Mouse (Mus musculus) T-helper 2 cell (primary cell): ENCODE data around the gene Gpr63.
"Not testable (repeated sequence)": the region's sequence is repeated elsewhere in the genome, so short reads cannot be mapped to it uniquely, and the experiment has no call there.

Experiments
- in situ Hi-C: fragments of 300-600 bp; cut with MboI, MseI; formaldehyde crosslinking; loops from one replicate; pipeline ENCODE4 v1.15.1; 2025; ENCODE audit warnings: high pct_unique_total_duplicates

Gpr63 gene

DNA sequence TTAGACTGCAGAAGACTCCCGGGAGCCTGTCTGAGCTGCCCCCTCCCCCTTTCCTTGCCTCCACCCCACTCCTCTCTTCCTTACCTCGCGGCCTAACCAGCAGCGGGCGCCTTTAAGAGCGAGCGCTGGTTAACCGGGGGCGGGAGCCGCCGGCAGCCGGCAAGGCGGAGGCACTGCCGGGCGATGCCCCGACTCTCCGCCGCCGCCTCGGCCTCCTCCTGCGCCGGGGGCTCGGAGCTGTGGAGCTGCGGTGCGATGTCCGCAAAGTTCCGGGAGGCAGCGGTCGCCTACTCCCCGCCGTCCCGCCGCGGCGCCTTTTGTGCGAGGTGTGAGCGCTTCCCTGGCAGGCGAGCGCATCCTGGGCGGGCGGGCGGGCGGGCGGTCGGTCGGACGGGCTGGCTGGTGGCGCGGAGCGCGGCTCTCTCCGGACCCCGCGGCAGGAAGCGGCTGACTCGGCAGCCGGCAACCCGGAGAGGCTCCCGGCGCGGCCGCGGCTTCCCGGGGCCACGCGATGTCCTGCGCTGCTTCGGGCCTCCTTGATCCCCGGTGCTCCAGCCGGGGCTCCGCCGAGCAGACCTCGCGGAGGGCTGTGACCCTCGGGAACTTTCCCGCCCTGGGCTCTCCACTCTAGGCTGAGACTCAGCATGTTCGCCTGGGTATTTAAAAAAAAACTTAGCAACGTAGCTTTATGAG is at the start of gene Gpr63:
Gpr63 (plus strand) TSS at position 109 of the 693 bp plus-strand sequence.
- in situ Hi-C loops = no loop called here

DNA sequence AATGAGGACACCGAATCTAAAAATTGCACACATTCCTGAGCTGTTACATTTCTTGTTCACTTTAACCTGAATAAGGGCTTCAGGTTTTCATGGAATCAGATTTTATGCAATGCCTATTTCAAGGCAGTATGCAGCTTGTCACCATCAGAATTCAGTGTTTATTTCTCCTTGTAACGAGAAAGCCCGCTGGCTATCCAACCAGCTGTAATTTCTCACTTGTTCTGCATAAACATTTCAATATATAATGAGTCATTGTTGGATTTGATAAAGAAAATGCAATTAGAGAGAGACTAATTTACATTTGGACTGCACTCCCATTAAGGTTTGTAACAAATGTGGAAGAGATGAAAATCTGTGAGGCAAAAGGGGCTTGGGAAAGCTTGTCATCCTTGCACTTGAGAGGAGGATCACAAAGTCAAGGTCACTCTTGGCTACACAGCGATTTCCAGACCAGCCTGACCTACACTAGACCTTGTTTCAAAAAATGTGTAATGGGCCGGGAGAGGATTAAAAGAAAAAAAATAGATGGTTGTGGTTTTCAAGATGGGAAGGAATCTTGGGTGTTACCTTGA is 46.1 kb upstream of the Gpr63 start:
- in situ Hi-C loops = loop anchor here (25.0 kb wide), 2 partner anchors 367 to 1617 kb away; partner anchors contain the start of gene Ufl1

DNA sequence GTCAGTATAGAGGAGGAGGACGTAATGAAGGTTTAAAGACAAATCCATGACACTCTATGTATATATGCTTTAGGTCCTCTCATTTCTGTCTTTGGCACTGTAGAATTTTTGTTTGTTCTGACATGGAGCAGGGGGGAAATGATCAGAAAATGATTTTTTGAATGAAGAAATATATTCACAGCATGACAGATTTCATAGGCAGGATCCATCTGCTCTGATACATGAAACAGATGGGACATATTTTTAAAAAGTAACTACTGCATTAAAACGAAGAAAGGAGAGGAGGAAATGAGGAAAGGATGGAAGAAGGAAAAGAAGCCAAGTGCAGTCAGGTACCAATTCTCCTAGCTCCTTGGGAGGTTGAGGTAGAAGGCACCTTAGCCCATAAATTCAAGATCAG is 41.5 kb upstream of the Gpr63 start:
- in situ Hi-C loops = loop anchor here (25.0 kb wide), 2 partner anchors 363 to 1613 kb away; partner anchors contain the start of gene Ufl1

DNA sequence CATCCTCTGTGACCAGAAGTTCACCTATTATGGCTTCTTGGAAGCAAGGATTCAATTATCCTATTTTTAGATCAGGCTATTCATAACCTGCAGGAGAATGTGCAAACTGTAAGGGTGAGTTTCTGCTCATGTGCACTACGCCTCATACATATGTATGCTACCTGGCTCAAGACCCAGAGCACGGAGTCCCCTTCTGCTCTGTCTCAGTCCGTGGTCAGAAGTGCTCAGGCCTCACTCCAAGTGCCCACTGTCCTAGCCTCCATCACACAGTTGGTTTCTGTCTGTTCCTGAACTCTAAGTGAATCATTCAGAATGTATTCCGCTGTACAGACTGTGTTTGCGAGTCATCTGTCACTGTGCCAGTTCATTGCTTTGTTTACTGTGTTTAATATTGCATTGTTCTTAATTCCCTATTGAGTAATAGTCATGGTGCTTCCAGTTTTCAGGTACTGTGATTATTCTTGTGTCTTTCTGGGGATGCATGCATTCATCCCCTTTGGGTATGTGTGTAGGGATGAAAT is 37.9 kb upstream of the Gpr63 start:
- in situ Hi-C loops = no loop called here

DNA sequence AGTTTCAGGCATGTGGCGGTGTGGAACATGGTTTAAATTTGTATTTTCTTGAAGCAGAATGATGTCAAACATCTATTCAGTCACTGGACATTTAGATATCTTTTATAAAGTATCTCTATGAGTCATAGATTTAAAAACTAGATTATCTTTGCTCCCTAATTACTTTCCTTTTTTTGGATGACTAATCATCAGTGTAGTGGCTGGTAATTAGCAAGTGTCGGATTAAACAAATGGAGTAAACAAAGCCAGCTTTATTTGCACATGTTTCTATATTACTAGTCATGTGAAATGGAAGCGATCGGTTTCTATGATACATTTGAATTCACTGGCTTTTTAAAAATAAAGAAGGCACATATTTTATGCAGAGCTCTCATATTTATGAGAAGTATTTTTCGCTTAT is 37.3 kb upstream of the Gpr63 start:
- in situ Hi-C loops = no loop called here

DNA sequence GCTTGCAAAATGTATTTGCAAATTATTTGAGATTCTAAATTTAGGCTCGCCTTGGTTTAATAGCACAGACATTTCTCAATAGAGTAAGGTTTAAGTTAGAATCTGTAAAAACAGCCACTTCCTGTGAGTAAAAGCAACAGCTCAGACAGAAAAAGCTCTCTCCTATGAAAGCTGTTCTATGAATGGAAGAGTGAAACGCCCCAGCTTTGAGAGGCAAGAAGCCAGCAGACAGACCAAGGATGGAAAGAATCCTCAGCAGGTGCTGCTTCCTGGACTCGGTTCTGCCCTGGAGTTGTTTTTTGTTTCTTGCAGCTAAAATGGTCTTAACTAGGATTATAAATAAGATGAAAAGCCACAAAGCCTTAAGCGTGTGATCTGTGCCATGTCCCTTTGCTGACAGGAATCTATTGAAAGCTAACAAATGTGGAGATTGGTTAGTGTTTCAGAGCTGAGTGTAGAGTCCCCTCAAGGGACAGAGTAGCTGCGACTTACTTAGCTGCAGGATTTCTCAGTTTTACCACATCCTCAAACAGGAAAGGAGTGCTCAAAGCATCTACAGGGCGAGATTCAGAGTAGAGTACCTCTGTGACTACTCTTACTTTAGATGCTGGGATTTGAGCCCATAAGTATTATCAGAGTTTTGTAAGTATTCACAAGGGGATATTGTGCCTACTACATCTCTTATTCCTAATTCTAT is 23.3 kb upstream of the Gpr63 start:
- in situ Hi-C loops = no loop called here

DNA sequence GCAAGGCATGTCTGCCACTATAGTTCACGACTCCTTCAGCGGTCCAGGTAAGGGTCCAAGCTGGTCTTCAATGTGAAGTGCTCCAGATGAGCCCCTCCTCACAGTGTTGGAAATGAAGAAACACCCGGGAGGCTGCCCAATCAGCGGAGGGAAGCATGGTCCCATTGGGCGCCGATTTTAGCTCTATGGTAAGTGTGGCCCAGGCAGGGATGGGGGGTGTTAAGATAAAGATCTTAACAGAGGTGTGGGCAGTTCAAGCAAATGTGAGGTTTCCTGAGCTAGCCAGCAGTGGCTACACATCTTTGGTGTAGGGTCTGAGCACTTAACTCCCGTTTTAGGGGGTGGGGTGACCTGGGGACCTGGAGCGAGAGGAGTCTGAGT is 299 bp upstream of the Gpr63 start:
- in situ Hi-C loops = no loop called here

DNA sequence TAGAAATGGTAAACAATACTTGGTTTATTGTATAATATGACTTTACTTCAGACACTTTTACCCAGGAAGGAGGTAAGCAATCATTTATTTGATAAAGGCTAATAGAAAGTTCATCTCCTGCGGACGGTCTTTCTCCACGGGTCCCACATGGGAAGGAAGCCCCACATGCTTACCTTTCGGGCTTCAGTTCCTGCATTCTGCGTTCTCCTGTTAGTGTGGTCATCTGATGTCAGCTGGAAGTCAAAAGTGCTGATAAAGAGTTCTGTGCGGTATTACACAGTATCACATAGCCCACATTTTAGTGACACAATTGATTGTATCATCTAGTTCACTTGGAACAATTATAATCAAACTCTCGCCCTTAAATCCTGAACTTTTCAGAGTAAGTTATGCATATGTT is 1.0 kb downstream of the Gpr63 start:
- in situ Hi-C loops = no loop called here

DNA sequence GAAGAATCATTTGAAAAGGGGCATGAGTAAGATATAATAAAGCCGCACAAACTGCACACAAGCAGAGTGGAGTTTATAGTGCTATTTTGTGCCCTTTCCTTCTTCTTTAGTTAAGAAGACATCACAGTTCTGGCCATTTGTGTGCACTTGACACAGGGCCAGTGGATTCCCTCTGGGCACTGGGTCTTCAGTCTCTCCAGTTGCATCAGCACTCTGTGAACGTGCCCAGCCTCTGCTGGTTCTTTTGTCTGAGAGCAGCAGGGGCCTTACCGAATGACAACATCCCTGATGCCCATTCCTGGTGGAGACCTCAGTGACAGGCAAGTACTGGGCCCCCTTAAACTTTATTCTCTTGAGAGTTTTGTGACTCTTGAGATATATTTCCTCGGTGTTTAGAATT is 12.4 kb downstream of the Gpr63 start:
- in situ Hi-C loops = no loop called here

DNA sequence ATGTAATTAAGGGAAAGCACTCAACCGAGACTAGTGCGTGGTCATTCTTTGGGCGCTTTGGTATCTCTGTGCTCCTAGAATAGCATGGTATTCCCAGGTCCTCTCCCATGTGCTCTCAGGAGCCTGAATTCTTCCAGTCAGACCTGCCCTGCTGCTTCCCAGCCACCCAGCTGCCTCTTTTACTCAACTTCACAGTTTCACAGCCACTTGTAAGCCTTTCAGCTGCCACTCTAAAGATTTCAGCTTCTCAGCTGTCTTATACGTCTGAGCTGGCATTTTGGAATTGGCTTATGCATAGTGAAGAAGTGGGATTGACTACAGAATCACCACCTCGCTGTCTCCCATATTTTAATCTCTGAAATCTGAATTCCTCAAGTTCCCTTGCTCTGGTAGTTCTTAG is 19.4 kb downstream of the Gpr63 start:
- in situ Hi-C loops = loop anchor here (10.0 kb wide), 1 partner anchor 1101 kb away; no protein-coding TSS in a partner anchor

DNA sequence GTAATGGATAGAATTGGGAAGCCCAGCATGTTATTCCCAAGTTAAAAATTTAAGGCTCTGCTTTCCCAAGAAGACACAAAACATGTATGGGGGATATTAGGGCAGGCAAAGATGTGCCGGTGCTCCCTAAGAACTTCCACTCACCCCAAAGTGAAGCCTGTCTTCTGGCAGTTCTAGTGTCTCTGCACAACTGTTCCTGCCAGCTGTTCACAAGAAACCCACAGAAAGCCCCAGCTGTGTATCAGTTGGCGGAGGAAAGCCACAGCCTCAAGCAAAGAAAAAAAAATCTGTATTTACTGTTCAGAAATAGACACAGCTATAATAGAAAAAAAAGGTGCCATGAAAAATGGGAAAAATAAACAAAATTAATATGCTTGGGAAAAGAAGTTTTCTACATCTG is 25.3 kb downstream of the Gpr63 start:
- in situ Hi-C loops = no loop called here

DNA sequence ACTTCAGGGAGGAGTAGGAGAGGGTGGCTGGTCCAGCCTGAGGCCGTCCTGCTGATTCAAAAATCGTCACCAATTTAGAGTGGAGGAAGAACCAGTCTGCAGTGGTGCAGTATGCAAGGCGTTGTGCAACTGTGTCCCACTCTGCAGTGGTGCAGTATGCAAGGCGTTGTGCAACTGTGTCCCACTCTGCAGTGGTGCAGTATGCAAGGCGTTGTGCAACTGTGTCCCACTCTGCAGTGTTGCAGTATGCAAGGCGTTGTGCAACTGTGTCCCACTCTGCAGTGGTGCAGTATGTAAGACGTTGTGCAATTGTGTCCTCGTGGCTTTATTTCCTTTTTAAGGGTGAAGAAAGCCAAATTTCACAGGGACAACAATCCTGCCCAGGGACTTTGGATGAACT is 43.1 kb downstream of the Gpr63 start:
- in situ Hi-C loops = not testable (repeated sequence)

DNA sequence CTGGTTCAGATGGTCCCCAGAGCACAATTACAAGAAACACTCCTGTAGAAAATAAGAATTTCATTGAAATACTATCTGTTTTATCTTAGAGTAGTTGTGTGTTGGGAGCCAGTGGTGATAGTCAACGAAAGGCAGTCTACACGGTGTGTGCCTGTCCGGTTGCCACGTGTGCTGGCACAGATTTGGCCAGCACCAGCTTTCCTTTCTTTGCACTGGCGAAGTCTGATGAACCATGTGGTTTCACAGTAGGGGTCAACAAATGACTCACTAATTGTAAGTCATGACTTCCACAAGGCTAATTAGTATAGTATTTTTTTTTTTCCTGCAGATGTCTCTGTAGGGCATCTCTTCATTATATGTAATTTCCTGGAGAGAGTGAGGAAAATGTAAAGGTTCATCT is 45.6 kb downstream of the Gpr63 start:
- in situ Hi-C loops = no loop called here

DNA sequence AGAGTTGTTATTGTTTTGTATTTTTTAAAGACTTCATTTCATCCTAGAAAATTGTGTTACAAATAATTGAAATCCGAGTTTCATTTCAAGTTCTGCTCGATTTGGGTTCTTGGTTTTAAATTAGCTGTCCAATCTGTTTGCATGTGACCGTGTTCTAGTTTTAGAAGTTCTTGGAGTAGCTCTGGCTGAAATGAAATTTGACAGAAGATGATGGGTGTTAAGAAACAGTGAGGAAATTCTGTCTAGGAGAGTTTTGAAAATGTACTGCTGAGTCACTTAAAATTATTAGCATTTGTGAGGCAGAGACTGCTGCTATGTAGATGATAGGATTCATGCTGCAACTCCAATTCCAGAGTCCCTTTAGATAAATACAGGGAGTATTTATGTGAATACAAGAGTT is 46.5 kb downstream of the Gpr63 start:
- in situ Hi-C loops = no loop called here

DNA sequence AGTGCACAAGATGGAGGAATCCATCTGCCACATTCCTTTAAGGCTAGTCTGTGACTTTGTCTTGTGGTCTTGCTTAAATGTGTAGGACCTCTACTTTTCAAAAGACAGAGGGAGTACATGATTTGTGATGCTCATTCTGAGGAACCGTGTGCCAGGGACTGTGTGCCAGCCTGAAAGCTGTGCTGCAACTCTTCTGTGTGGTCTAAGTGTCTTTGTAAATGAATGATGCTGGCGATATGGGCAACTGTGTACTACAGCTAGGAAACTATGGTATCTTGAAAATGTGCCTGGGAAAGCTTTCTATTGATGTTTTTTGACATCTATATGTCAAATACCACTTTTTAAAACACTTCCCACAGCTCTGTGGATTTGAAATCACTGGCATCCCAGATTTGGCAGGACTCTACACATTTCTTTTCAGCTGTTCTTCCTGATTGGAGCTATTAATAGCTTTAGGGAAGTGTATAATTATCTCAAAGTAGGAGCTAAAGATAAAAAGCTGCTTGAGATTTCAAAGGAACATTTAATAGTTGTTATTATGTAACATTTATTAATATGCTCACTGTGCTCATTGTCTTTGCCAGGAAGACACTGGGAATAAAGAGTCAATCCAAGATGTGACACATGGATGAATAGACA is 48.9 kb downstream of the Gpr63 start:
- in situ Hi-C loops = no loop called here

DNA sequence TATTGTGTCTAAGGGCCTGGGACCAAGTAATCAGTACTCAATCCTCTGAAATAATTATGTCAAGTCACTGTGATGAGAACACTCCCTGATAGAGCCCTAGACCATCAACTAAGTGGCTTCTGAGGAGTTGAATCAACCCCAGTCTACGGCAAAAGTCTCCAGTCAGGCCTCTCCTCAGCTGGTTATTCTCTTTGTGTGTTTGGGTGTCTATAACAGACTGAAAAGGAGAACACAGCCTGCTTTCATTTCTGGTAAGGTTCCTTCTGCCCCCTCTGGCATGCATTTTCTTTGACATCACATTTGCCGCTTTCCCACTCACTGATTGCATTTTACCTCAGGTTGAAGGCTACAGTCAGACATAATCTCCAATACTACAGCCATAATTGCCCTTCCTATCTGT is 62.0 kb downstream of the Gpr63 start:
- in situ Hi-C loops = no loop called here

DNA sequence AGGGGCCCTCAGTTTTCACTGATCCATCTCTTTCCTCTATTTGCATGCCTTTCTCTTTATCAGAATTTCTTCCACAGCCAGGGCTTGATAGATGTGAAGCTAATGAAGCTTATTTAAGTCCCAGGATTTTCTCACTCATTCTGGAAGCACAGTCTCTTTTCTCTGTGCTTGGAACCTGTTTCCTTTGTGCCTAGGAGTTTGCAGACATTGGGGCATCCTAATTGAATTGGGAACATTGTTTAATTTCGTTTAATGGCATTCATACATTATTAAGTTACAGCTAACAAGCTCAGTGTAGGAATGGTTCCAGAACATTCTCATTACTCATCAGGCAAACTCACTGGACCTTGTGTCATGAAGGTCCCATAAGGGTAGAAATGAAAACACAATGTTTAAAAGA is 62.5 kb downstream of the Gpr63 start:
- in situ Hi-C loops = no loop called here

DNA sequence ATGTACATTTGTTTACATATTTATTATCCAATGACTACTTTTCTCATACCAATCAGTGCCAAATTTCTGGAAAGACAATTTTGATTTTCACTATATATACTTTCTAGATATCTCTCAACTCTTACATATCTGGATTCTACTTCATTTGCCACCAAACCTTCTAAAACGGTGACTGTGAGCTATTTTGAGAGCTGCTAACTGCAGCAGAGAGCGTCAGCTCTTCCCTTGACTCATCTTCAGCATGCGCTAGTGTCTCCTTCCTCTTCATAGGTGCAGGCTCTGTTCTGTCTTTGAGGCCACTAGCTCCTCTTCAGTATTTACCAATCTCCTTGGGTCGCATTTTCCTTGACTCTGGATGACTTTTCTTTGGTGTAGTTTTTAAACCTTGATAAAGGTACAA is 63.7 kb downstream of the Gpr63 start:
- in situ Hi-C loops = no loop called here

DNA sequence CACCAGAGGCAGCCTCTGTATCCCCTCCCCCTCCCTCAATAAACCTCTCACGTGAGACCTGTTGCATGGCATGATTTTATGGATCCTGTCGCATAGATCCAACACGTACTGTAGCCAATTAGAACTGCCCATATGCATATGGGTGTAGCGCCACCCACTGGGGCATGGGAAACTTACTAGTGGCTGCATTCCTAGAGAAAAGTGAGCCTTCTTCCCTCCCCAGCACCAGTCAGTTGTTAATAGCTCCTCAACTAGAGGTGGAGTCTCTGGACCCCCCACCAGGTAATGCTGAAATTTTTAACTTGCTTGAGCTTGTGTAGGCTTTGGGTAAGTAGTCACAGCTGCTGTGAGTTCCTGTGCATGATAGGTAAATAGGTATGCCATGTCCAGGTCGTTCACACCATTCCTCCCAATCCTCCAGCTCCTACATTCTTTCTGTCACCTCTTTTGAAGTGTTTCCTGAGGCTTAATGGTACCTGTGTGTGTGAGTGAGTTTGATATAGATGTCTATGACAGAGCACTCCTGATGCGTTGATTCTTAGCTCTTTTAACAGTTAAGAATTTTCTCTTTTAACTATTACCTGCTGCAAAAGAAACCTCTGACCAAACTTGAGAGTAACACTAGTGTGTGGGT is 69.1 kb downstream of the Gpr63 start:
- in situ Hi-C loops = no loop called here

DNA sequence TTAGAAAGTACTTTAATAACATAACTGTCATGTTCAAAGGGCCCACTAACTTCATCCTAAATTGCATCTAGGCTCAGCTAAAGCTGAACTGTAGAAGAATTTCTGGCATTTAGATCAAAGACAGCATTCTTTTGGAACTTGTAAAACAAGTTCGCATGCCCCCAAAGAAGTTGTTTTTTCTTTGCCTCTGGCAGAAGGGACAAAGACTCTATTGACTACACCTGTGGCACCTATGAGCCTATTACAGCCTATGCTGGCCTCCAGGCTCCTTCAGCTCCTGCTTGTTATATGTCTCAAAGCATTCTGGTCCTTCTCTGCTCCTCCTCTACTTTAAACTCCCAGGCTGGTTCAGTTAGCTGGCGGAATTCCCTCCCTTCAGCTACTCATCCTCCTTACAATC is 69.6 kb downstream of the Gpr63 start:
- in situ Hi-C loops = no loop called here

DNA sequence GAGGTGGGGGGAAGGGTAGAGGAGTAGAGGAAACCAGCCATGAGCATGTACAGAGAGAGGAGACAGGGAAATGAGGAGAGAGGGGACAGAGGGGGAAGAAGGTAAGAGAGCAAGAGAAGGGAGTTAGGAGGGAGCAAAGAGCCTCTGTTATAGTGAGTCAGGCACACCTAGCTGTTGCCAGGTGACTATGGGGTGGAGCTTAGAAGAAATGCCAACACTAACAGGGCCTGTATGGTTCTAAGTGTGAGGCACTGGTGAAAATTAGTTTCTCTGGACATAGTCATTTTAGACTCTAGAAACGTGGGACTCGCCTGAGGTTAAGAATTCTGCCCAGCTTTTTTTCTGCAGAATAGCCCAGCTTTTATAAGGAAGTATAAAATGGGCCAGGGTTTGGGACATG is 71.1 kb downstream of the Gpr63 start:
- in situ Hi-C loops = no loop called here

DNA sequence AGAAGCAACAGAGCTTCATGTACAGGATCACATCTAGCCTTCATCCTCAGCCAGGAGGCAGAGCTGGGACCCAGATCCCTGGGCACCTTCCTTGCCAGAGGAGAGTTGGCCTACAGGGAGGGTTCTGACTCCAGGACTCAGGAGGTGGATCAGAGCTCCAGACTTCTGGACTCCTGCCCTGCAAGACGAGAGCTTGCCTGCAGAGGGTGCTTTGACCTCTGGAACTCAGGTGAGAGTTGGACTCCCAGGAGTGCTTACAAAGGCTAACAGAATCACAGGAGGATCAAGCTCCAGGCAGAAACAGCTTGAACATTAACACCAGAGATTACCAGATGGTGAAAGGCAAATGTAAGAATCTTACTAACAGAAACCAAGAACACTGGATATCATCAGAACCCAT is 89.3 kb downstream of the Gpr63 start:
- in situ Hi-C loops = not testable (repeated sequence)
